Mouse (Mus musculus): ENCODE results near the gene Pacsin1. TPM values are rescaled to one million over a fixed set of nuclear protein-coding genes. Genes with fewer than 3 reads are reported as not detected.

Gene Pacsin1
- polyA plus RNA-seq, 1 experiment from 2014 or later, result 11.6 TPM

GRCm38 (mm10) chr17:27656414-27656813 lies 1.1 kb downstream of the Pacsin1 start:
- Histone ChIP-seq H3K27ac (no peak overlapping the region), H3K36me3 (no peaks in the 10 kb centered on the region), H3K9ac (peak overlapping the region; percentile 73; the same call in 1 of the 2 replicates), H3K9me3 (no peaks in the 10 kb centered on the region), H3K27me3 (replicated peaks) (peaks cover 26% of the 10 kb centered on the region), H3K4me1 (peaks cover 23% of the 10 kb centered on the region), H3K4me2 (replicated peaks) (peak overlapping the region; percentile 90), H3K4me3 (no peak overlapping the region)
- ATAC-seq (ENCODE audit: low FRiP score, low read depth), result no peak
- WGBS, result 22% methylated on average over 5 of the region's 5 CpGs

- no peaks in the 10 kb centered on the region for H3K9me3 ChIP-seq
- no peak for ATAC-seq (ENCODE audit: low FRiP score, low read depth)
- peaks cover 26% of the 10 kb centered on the region for H3K27me3 ChIP-seq (replicated peaks)
- H3K36me3 ChIP-seq, result no peaks in the 10 kb centered on the region
- no peak overlapping the region for H3K4me3 ChIP-seq
- H3K4me1 ChIP-seq, result peaks cover 18% of the 10 kb centered on the region
- WGBS, result 71% methylated on average over 8 of the region's 8 CpGs
- no peak overlapping the region for H3K9ac ChIP-seq
- no peak overlapping the region for H3K27ac ChIP-seq
- no peak overlapping the region for H3K4me2 ChIP-seq (replicated peaks)
These were observed 1.8 kb downstream of the Pacsin1 start for GRCm38 (mm10) chr17:27657123-27657522.

DNA sequence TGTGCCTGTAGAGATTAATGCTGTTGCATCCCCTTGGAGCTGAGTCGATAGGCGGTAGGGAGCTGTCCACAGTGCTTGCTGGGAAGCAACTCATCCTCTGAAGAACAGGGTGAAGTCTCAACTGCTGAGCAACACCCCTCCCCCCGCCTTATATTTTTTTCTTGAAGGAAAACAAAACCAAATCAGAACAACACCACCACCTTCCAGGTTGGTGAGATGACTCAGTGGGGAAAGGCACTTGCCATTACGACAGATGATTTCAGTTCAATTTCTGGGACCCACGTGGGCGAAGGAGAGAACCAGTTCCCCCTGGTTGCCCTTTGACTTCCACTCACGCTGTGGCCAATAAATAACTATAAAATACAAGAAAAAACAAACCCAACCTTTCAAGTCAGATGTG lies 3.5 kb downstream of the Pacsin1 start:
- Histone ChIP-seq H3K9ac (no peak overlapping the region), H3K4me2 (replicated peaks) (no peak overlapping the region), H3K4me3 (no peak overlapping the region), H3K36me3 (no peaks in the 10 kb centered on the region), H3K27me3 (replicated peaks) (peaks cover 26% of the 10 kb centered on the region), H3K4me1 (peaks cover 18% of the 10 kb centered on the region), H3K27ac (no peak overlapping the region), H3K9me3 (no peaks in the 10 kb centered on the region)
- WGBS, result 66% methylated on average over 7 of the region's 7 CpGs
- ATAC-seq (ENCODE audit: low FRiP score, low read depth), result no peak

GRCm38 (mm10) chr17:27671720-27672119 lies 16.4 kb downstream of the Pacsin1 start:
- H3K9ac ChIP-seq, result no peak overlapping the region
- 84% methylated on average over 6 of the region's 6 CpGs for WGBS
- no peak overlapping the region for H3K27ac ChIP-seq
- no peak overlapping the region for H3K4me2 ChIP-seq (replicated peaks)
- no peaks in the 10 kb centered on the region; the same call in 1 of the 2 replicates for H3K4me1 ChIP-seq
- ATAC-seq (ENCODE audit: low FRiP score, low read depth), result no peak
- H3K4me3 ChIP-seq, result no peak overlapping the region
- H3K27me3 ChIP-seq (replicated peaks), result no peaks in the 10 kb centered on the region
- no peaks in the 10 kb centered on the region for H3K36me3 ChIP-seq
- H3K9me3 ChIP-seq, result no peaks in the 10 kb centered on the region

GRCm38 (mm10) chr17:27673945-27674344 lies 18.6 kb downstream of the Pacsin1 start:
- Histone ChIP-seq H3K4me1 (peaks cover 8% of the 10 kb centered on the region), H3K9me3 (no peaks in the 10 kb centered on the region), H3K36me3 (no peaks in the 10 kb centered on the region), H3K9ac (no peak overlapping the region), H3K4me3 (no peak overlapping the region), H3K4me2 (replicated peaks) (no peak overlapping the region), H3K27ac (no peak overlapping the region), H3K27me3 (replicated peaks) (no peaks in the 10 kb centered on the region)
- ATAC-seq (ENCODE audit: low FRiP score, low read depth), result no peak
- 59% methylated on average over 7 of the region's 7 CpGs for WGBS

DNA sequence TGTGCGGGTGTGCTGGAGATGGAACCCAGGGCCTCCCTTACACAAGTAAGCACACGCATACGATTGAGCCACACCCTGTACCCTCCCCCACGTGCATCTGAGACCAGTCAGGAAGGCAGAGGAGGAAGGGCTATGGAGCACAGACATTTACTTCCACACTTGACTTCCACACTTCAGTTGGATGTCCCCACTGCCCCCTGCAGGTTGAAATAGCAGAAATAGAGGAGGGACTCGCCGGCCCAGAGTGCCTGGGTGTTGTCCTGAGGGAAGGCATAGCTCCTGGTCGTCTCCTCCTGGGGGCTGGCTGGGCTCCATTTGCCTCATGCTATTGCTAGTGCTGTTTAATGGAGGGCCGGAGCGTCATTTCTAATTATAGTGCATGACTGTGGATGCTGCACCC lies 20.1 kb downstream of the Pacsin1 start:
- 65% methylated on average over 9 of the region's 9 CpGs for WGBS

GRCm38 (mm10) chr17:27676270-27676669 lies 21.0 kb downstream of the Pacsin1 start:
- Histone ChIP-seq H3K9ac (no peak overlapping the region), H3K4me2 (replicated peaks) (no peak overlapping the region), H3K4me3 (no peak overlapping the region), H3K36me3 (no peaks in the 10 kb centered on the region), H3K9me3 (no peaks in the 10 kb centered on the region), H3K4me1 (peaks cover 20% of the 10 kb centered on the region), H3K27ac (no peak overlapping the region), H3K27me3 (replicated peaks) (no peaks in the 10 kb centered on the region)
- WGBS, result 76% methylated on average over 7 of the region's 7 CpGs
- no peak for ATAC-seq (ENCODE audit: low FRiP score, low read depth)

More for the DNA sequence above, 20.1 kb downstream of the Pacsin1 start:
- Histone ChIP-seq H3K4me2 (replicated peaks) (no peak overlapping the region), H3K4me3 (no peak overlapping the region), H3K9me3 (no peaks in the 10 kb centered on the region), H3K9ac (no peak overlapping the region), H3K27ac (no peak overlapping the region), H3K27me3 (replicated peaks) (no peaks in the 10 kb centered on the region), H3K4me1 (peaks cover 20% of the 10 kb centered on the region), H3K36me3 (no peaks in the 10 kb centered on the region)
- ATAC-seq (ENCODE audit: low FRiP score, low read depth), result no peak

DNA sequence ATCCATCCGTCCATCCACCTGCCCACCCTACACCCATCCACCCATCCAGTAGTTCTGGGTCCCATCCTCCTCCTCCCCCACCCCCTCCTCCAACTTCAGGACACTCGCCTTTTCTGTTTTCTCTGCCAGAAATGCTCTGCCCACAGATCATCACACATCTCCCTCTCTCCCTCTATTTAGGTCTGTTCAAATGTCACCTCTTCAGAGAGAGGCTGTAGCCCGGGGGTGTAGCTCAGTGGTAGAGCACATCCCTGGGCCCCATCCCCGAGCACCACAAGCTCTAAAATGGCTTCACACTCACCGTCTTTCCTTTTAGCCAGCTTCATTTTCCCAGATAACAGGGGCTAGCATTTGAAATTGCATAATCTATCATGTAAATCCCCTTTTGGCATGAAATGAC lies 22.4 kb downstream of the Pacsin1 start:
- no peaks in the 10 kb centered on the region for H3K36me3 ChIP-seq
- H3K4me1 ChIP-seq, result peaks cover 20% of the 10 kb centered on the region
- H3K4me3 ChIP-seq, result no peak overlapping the region
- H3K27me3 ChIP-seq (replicated peaks), result no peaks in the 10 kb centered on the region
- 88% methylated on average over 5 of the region's 5 CpGs for WGBS
- no peak for ATAC-seq (ENCODE audit: low FRiP score, low read depth)
- H3K27ac ChIP-seq, result no peak overlapping the region
- H3K9ac ChIP-seq, result no peak overlapping the region
- H3K4me2 ChIP-seq (replicated peaks), result no peak overlapping the region
- no peaks in the 10 kb centered on the region for H3K9me3 ChIP-seq

GRCm38 (mm10) chr17:27678924-27679813 lies 23.9 kb downstream of the Pacsin1 start:
- Histone ChIP-seq H3K27me3 (replicated peaks) (0 out of 2 replicates have a peak, but pooled peaks cover under 1% of the 10 kb centered on the region), H3K4me1 (peaks cover 20% of the 10 kb centered on the region), H3K27ac (peak overlapping the region; percentile 21; the same call in 1 of the 2 replicates), H3K4me3 (no peak overlapping the region), H3K9ac (no peak overlapping the region), H3K36me3 (no peaks in the 10 kb centered on the region), H3K9me3 (no peaks in the 10 kb centered on the region), H3K4me2 (replicated peaks) (0 out of 2 replicates have a peak overlapping the region, but pooled peaks have one; percentile 4)
- peak; percentile 67 for ATAC-seq (ENCODE audit: low FRiP score, low read depth)
- 38% methylated on average over 11 of the region's 11 CpGs for WGBS

DNA sequence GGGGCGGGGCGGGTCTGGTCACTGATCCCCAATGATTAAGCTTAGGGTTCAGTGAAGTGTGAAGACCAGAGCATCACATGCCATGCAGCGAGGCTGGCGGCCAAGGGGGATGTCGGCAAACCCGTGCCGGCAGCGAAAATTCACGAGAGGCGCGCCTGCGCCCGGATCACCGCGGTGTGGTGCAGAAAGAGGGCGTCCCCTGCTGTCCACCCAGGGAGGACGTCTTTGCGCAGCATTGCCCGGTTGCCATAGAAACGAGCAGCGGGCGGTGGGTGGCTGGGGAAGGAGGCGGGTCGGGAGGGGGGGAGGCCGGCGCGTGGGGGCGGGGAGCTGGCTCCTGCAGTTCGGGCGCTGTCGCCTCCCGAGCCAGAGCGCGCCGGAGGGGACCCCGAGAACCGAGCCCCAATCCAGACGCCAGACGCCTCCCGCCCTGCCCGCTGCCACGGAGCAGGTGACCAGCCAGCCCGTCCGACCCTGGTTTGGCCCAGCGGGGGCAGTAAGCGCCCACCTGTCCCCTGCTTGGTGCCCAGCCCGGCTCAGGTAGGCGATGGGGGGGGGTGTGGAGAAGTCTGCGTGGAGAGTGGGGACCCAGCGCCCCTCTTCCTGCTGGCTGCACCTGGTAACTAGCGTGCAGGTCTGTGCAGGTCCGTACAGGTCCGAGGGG lies 29.7 kb downstream of the Pacsin1 start:
- H3K4me3 ChIP-seq, result peak overlapping the region; percentile 47
- H3K9me3 ChIP-seq, result no peaks in the 10 kb centered on the region
- no peaks in the 10 kb centered on the region for H3K36me3 ChIP-seq
- peak; percentile 74 for ATAC-seq (ENCODE audit: low FRiP score, low read depth)
- under 1% methylated on average over 52 of the region's 53 CpGs for WGBS
- peaks cover 16% of the 10 kb centered on the region for H3K4me1 ChIP-seq
- H3K27me3 ChIP-seq (replicated peaks), result peaks cover 10% of the 10 kb centered on the region
- H3K4me2 ChIP-seq (replicated peaks), result peak overlapping the region; percentile 98
- peak overlapping the region; percentile 63 for H3K9ac ChIP-seq
- H3K27ac ChIP-seq, result no peak overlapping the region

GRCm38 (mm10) chr17:27685550-27685913 lies 30.2 kb downstream of the Pacsin1 start:
- peaks cover 10% of the 10 kb centered on the region for H3K27me3 ChIP-seq (replicated peaks)
- H3K27ac ChIP-seq, result no peak overlapping the region
- H3K9me3 ChIP-seq, result no peaks in the 10 kb centered on the region
- H3K9ac ChIP-seq, result peak overlapping the region; percentile 63
- H3K36me3 ChIP-seq, result no peaks in the 10 kb centered on the region
- peak overlapping the region; percentile 98 for H3K4me2 ChIP-seq (replicated peaks)
- H3K4me1 ChIP-seq, result peaks cover 14% of the 10 kb centered on the region
- H3K4me3 ChIP-seq, result peak overlapping the region; percentile 47
- ATAC-seq (ENCODE audit: low FRiP score, low read depth), result no peak
- WGBS, result 3% methylated on average over 11 of the region's 11 CpGs

GRCm38 (mm10) chr17:27686395-27686794 lies 31.1 kb downstream of the Pacsin1 start:
- Histone ChIP-seq H3K4me2 (replicated peaks) (peak overlapping the region; percentile 98), H3K36me3 (no peaks in the 10 kb centered on the region), H3K4me1 (peaks cover 14% of the 10 kb centered on the region), H3K9ac (peak overlapping the region; percentile 63; the same call in 1 of the 2 replicates), H3K9me3 (no peaks in the 10 kb centered on the region), H3K27ac (no peak overlapping the region), H3K27me3 (replicated peaks) (peaks cover 10% of the 10 kb centered on the region), H3K4me3 (no peak overlapping the region)
- WGBS, result 48% methylated on average over 5 of the region's 5 CpGs
- ATAC-seq (ENCODE audit: low FRiP score, low read depth), result no peak
